Mouse (Mus musculus): ENCODE measurements around the gene Abat.
"Not testable (repeated sequence)": the region's sequence is repeated elsewhere in the genome, so short reads cannot be mapped to it uniquely, and the experiment has no call there.

Abat gene

GRCm38 (mm10) chr16:8532894-8533293 is 19.7 kb downstream of the Abat start:
- DNase-seq (ENCODE audit: low spot score): no peak

DNA sequence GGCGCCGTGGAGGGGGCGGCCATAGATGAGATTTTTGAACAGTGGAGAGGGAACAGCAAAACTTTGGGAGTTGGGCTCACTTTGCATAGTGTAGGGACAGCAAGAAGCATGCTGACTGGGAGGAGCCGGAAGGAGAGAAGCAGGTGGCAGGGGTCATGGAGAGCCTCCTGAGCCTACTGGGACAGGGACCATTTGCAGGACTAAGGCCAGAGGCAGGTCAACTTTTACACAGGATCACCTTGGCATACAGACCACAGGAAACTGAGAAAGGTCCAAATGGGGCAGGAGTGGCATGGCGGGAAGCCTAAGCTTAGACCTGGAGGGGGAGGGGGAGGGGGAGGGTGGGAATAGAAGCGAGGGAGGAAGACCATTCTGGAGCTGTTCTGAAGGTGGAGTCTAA is 20.2 kb downstream of the Abat start:
- no peak for DNase-seq (ENCODE audit: low spot score)

GRCm38 (mm10) chr16:8534466-8535200 is 21.4 kb downstream of the Abat start:
- DNase-seq (ENCODE audit: low spot score): no peak

DNA sequence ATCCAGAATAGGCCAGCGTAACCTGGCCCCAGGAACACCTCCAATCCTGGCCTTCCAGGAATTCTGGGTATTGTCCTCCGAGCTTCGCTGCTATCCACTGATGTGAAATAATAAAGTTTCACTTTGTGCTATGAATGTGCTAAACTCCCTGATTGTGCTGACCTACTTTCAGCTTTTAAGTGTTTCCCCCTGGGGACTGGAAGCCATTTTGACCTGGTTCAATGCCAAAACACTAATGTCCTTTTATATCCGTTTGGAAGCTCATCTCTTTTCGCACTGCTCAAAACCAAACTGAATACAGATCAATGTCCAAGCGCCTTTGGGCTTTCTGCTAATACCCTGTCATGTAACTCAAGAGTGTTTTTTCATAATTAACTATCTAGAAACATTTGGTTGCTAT is 22.2 kb downstream of the Abat start:
- DNase-seq (ENCODE audit: low spot score): no peak

DNA sequence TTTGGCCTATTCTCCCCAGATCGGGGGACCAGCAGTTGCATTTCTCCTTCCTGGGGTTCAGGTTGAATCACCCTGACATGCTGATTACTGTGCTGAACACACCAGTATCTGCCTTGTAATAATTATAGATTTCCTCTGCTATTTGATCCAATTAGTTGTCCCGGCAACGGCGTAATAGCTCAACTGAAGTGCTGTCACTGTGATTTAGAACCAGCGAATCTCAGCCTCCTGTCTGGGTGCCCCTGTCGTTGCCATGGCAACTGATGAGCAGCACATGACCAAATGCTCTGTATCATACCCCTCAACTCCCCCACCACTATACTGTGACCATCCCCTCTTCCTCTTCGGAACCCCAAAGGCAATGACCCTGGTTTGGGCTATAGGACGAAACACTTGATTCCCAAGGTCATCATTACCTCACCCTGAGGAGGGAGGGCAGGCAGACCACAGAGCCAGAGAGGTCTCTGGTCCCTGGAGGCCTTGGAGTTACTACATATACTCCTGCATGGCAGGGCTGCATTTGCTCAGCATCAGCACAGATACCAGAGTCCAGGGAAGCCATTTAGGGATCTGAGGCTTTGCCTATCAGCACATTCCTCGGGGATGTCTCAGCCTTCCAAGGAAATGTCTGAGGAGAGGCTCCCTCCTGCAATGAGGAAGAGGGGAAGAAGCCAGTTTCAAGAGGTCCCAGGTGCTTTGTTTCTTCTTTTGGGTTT is 26.1 kb downstream of the Abat start:
- no peak for DNase-seq (ENCODE audit: low spot score)

- peak; percentile 96 for DNase-seq (ENCODE audit: low spot score)
Measured at GRCm38 (mm10) chr16:8540859-8541314, 27.7 kb downstream of the Abat start.

DNA sequence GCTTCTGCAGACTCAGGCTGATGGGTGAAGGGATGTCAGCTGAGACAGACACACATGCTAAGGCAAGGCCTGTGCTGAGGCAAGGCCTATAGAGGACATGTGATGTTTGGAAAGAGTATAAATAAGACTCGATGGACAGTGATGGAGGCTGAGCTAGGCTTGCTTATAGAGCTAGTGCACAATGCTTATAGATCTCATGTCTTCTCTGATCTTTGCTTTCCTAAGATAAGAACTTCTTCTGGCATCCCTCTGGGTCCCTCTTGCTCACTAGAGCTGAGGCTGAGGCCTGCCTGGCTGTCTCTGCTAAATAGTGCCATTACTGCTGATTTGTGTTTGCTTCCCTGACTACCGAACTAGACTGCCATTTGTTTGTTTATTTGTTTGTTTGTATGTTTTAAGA is 34.6 kb downstream of the Abat start:
- no peak for DNase-seq (ENCODE audit: low spot score)

- no peak for DNase-seq (ENCODE audit: low spot score)
Measured at GRCm38 (mm10) chr16:8549506-8549905, 36.3 kb downstream of the Abat start.

GRCm38 (mm10) chr16:8554351-8554750 is 41.1 kb downstream of the Abat start:
- DNase-seq (ENCODE audit: low spot score): no peak

- not testable (repeated sequence) for DNase-seq (ENCODE audit: low spot score)
Measured at GRCm38 (mm10) chr16:8554751-8555150, 41.5 kb downstream of the Abat start.

- not testable (repeated sequence) for DNase-seq (ENCODE audit: low spot score)
Measured at GRCm38 (mm10) chr16:8555371-8555770, 42.1 kb downstream of the Abat start.

DNA sequence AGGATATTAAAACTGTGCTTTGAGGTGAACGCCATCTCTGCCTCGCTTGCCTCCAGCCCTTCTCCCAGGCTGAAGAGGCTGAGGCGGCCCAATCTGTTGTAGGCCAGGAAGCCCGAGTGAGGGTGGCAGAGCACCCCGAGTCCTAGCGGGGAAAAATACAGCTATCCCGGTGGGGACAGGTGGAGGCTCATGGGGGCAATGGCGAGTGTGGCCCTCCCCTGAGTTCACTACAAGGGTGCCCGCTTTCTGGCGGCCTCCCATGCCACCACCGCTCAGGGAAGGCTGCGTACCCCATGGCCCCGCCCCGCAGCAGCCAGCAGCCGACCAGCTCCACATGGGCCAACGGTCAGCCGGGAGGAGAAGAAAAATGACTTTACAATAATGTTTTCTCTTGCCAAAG is 46.9 kb downstream of the Abat start:
- no peak for DNase-seq (ENCODE audit: low spot score)

- not testable (repeated sequence) for DNase-seq (ENCODE audit: low spot score)
Measured at GRCm38 (mm10) chr16:8561101-8561500, 47.9 kb downstream of the Abat start.

DNA sequence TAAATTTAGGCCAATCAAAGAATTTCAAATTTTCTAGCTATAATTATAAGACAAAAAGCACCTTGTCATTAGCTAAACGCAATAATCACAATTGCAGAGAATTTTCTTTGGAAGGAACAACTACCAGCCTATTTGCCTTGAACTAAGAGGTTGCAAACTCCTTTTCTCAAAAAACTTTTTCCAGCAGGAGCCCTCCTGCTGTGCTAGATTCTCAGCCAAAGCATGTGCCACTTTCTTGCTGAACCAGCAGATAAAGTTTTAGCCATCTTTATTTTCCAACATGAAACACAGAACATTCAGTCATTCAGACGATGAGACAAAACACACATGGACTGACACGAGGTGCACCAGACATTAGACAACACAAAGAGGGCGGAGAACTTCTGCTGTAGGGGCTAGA is 48.6 kb downstream of the Abat start:
- DNase-seq (ENCODE audit: low spot score): not testable (repeated sequence)

GRCm38 (mm10) chr16:8562827-8563226 is 49.6 kb downstream of the Abat start:
- not testable (repeated sequence) for DNase-seq (ENCODE audit: low spot score)

DNA sequence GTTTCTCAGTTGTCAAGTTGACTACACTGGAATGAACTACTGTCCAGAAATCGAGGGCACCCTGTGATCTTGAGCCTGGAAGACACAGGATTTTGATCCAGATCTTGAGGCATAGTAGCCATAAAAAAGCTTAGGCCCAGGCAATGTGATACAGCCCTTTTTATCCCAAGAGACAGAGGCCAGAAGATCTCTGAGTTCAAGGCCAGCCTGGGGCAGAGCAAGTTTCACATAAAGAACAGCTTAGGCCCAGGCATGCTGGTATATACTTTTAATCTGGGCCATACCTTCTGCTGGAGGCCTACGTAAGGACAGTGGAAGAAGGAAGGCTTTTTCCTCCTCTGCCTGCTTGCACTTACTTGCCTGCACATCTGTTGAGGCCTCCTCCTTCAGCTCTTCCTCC is 51.6 kb downstream of the Abat start:
- no peak for DNase-seq (ENCODE audit: low spot score)

DNA sequence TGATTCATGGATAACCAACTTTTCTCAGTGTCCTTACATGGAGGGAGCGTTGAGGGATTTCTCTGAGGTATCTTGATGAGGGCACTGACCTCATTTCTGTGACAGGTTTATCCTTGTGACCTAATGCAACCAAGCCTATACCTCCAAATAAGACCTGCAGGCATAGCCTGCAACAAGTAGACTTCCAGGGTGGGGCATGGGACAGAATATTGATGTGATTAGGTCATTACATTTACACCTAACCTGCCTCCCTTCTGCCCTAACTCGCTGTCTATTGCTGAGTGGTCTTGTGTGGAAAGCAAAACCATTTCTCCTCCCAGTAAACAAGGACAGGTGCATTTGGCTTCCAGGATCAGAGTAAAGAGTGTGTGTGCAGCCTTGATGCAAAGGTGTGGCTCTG is 52.3 kb downstream of the Abat start:
- no peak for DNase-seq (ENCODE audit: low spot score)

- DNase-seq (ENCODE audit: low spot score): no peak
Measured at GRCm38 (mm10) chr16:8566115-8566711, 53.0 kb downstream of the Abat start.

- no peak for DNase-seq (ENCODE audit: low spot score)
Measured at GRCm38 (mm10) chr16:8568881-8569280, 55.7 kb downstream of the Abat start.

DNA sequence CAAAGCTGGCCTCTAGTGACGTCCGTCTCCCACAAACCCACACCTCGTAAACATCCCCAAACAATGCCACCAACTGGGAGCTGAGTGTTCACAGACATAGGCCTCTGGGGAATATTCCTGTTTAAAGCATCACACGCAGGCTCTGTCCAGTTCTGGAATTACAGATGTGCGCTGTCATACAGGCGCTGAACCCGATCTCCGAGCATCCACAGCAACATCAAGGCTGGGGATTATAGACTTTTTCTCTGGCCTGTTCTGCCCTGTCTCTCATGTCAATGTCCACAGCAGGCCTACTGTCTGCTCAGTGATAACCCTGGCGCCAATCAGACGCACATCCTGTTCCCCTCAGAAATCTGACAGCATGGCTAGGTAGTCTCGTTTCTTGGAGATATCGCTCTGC is 57.1 kb downstream of the Abat start:
- DNase-seq (ENCODE audit: low spot score): no peak

- no peak for DNase-seq (ENCODE audit: low spot score)
Measured at GRCm38 (mm10) chr16:8570901-8571615, 57.8 kb downstream of the Abat start.

GRCm38 (mm10) chr16:8573041-8573440 is 59.8 kb downstream of the Abat start:
- DNase-seq (ENCODE audit: low spot score): no peak

Measured in adipocyte (in vitro differentiated cells).